Mouse (Mus musculus): Measurements from ENCODE around the gene Tshr. TPM values are rescaled to one million over a fixed set of nuclear protein-coding genes. Genes with fewer than 3 reads are reported as not detected.
"Not testable (repeated sequence)": the region's sequence is repeated elsewhere in the genome, so short reads cannot be mapped to it uniquely, and the experiment has no call there.

Gene Tshr
- total RNA-seq, 2 experiments from 2014 or later = 0.23 to 0.37 TPM

DNA sequence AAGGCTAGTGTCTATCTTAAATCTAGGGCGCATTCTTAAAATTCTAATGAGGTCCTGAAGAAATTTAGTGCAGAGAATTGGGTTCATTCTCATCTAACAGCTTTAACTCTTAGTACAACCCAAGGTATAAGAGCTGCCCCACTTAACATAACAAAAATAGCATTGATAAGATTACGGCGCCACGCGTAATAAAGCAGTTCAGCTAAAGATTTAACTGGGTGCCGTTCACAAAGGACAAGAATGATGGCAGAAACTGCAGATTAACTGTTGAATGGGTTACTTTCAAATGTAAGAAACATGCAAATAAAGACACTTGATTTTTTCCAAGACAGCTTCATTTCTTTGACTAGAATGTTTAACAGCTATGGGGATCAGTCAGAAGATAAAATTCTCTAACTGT, 199.0 kb downstream of the Tshr start:
- no peak for DNase-seq (ENCODE audit: low spot score in 2 of 2)
- intact Hi-C loops (cut with DNase I) = no loop called here

DNA sequence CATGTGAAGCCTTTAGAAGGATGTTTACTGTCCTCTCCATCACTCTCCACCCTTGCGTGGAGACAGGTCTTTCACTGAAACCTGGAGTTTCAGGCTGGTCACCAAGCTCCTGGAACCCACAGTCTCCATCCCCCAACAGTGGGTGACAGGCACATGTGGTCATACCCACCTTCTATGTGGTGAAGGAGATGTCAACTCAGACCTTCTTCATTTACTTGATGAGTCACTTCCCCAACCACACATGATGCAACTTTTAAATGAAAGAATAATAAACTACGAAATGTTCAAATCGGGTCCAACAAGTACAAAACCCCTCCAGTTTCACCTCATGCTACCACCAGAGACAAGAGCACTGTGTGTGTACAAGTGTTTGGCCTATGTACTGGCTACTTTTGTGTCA, 200.8 kb downstream of the Tshr start:
- no peak for DNase-seq (ENCODE audit: low spot score in 2 of 2)
- intact Hi-C loops (cut with DNase I) = no loop called here

DNA sequence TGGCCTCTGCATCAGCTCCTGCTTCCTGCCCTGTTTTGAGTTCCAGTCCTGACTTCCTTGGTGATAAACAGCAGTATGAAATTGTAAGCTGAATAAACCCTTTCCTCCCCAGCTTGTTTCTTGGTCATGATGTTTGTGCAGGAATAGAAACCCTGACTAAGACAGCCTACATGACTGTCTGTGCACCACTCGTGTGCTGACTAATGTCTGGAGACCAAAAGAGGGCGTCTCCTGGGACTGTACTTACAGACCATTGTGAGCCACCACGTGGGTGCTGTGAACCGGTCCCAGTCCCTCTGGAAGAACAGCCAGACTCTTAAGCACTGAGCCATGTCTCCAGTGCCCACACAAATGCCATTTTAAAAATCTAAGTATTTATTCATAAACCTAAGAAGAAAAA, 201.5 kb downstream of the Tshr start:
- intact Hi-C loops (cut with DNase I); DNase-seq (ENCODE audit: low spot score in 2 of 2): not testable (repeated sequence)

DNA sequence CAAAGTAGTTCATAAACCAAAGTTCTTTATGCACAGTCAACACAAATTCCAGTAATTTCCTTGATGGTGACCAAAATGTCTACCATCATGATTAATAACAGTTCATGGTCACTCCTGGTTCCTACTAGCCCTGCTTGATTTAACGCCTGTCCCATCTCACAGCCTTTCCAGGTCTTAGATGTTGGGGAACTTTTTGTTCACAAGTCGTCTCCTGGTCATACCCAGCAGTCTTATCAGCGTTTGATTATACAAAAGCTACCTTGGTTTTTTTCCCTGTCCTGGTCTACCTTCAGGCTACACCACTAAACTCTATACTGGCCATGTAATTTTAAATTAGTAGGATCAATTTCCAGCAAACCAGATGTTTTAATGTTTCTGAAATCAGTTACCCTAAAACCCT, 202.7 kb downstream of the Tshr start:
- no peak for DNase-seq (ENCODE audit: low spot score in 2 of 2)
- intact Hi-C loops (cut with DNase I) = no loop called here

DNA sequence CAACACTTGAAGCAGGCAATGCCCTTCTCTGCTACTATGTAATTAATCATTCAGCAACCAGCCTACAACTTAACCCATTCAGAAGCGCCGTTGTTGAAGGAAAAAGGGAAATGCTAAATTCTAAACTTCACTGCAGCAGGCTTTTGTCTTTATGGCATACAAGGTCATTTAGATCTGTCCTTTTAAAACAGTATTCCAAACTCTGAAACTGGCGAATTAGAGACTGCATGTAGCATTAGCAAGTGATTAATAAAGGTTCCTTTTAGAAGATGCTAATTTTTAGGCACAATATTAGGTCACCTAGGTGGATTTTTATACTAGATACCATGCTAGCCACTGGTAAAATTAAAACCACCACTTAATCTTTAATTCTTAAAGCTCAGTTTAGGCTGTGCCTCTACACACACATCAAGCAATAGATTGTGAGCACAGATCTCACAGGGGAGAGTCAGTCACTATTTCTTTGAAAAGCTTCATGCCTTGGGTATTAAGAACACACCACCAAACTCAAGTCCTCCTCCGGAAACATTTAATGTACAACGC, 203.2 kb downstream of the Tshr start:
- intact Hi-C loops (cut with DNase I) = no loop called here
- no peak for DNase-seq (ENCODE audit: low spot score in 2 of 2)

DNA sequence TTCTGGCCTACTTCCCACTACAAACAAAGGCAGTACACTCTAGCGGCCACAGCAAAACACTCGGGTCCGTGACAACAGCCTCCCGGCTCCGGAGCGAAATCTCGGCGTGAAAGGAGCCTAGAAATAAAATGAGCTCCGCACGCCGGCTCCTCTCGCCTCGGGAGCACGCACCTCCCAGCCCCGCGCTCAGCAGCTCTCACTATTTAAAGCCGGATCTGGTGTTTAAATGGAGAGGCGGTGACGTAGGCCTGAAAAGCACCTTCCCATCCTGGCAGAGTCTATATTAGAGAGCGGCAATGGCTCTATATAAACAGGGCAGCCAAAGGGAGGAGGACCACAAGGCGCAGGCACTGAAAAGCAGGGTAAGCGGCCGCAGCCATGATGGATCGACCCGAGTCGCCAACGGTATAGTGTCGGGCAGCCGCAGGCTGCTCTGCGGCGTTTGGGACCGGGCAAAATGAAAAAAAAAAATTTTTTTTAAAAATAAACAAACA, 203.9 kb downstream of the Tshr start:
- peak; percentile 90 to 97 for DNase-seq (ENCODE audit: low spot score in 2 of 2)
- intact Hi-C loops (cut with DNase I) = no loop called here

DNA sequence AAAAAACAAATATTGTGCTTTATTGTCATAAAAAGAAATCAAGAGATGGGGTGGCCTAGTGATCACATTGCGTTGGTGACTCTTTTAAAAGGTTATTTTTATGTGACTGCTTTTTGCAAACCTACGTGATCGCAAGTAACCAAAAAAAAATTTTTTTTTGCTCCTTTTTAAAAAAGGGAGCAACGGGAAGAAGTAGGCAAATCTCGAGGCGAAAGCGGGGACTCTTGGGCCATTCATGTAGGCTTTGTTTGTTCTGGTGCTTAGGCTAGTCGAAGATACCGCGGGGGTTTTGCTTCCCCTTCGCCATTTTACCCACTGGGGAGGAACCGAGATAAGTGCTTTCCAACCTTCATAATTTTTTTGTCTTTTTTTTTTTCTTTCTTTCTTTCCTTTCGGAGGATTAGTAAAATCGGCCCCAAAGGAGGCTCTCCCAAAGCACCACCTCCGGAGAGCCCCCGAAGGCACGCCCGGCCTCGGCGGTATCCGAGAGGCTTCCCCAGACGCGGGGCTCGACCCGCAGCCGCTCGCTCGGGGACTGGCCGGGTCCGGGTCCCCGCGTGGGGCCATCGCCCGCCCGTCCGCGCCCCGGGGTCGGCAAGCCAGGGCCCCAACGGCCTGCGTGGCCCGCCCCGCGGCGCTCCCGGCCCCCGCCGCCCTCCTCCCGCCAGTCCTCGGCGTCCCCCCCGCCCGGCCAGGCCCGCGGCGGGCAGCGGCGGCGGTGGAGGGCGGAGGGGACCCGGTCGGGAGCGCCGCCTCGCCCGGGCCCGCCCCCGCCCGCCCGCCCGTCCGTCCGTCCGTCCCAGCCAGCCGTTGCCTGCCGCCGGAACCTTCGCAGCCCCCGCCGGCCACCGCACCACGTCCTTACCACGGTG, 204.5 kb downstream of the Tshr start:
- peak; percentile 35 to 37 for DNase-seq (ENCODE audit: low spot score in 2 of 2)
- intact Hi-C loops (cut with DNase I) = no loop called here

DNA sequence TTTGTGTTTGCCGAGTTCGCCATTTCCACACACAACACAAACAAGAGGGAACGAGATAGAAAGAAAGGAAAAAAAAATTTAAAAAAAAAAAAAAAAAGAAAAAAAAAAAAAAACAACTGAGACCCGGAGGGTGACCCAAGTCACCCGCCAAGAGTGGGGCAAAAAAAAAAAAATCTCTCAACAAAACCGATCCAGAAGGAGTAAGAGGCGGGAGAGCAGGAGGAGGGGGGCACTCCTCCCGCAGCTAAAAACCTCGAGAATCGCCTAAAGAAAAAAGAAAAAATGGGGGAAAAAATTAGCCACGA, 205.1 kb downstream of the Tshr start:
- intact Hi-C loops (cut with DNase I) = no loop called here
- no peak for DNase-seq (ENCODE audit: low spot score in 2 of 2)

DNA sequence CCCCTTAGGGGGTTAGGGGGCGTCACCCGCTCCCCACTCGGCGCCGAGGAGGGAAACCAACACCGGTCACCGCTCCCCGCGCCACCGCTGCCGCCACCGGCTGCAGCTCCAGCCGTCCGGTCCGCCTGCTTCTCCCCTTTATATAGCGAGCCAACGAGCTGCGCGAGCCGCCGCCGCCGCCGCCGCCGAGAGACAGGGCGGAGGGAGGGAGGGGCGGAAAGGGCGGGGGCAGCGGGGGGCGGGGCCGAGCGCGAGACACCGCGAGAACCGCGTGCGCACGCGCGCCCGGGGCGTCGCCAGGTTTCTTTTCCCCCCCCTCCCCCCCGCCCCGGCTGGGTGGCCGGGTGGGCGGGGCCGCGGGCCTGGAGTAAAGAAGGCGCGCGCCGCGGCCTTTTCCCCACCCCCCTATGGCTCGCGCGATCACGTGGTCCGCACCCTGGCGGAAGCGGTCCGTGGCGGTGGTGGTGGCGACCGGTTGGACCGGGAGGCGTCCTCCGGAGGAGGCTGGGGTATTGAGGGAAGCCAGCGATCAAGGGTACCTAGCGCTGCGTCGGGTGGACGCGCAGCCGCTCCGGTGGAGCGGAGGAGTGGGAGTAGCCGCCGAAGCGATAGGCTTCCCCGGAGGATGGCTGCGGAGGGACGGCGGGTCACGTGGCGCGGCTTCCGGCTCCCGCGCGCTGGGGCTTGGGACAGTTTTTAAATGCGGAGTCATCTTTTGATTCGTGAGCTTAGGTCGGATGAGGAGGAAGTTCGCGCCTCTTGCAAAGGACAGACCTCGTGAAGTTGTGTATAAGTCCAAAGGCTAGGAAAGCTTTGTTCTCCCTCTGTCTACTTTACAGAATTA, 205.7 kb downstream of the Tshr start, which contains the start of gene Gtf2a1:
TSS of gene Gtf2a1 (minus strand) at position 641 of the 844 bp plus-strand sequence.
- intact Hi-C loops (cut with DNase I) = no loop called here
- DNase-seq (ENCODE audit: low spot score in 2 of 2) = peak; percentile 93

DNA sequence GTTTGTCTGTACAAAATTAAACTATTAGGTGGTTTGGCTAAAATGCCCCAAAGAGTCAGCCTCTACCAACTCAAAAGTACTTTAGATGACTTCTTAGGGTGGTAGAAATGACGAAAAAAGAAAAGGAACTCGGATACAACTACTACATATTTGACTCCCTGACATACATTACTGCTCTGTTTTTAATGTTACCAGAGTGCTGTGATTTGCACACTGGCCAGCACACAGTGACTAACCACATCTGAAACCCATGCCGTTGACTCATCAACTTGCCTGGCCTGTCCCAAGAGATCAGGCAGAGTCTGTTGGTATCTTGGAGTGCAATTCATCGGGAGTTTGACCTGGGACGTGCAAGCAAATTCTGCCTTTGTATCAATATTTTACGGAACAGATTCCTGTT, 206.4 kb downstream of the Tshr start:
- intact Hi-C loops (cut with DNase I) = no loop called here
- DNase-seq (ENCODE audit: low spot score in 2 of 2) = no peak

DNA sequence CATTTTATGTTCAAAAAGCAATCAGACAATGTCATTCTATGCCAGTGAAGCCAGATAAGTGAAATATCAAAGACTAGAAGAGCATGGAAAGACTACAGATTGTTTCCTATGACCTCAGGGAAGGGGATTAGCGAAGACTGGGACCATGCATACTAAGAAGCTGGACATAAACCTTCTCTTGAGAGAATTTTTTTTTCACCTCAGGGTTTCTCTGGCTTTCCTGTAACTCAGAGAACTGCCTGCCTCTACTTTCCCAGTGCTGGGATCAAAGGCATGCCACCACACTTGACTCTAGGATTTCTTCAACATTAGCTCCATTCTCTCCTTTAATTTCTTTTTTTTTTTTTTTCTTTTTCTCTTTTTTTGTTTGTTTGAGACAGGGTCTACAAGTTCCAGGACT, 206.8 kb downstream of the Tshr start:
- intact Hi-C loops (cut with DNase I) = no loop called here
- DNase-seq (ENCODE audit: low spot score in 2 of 2) = no peak

DNA sequence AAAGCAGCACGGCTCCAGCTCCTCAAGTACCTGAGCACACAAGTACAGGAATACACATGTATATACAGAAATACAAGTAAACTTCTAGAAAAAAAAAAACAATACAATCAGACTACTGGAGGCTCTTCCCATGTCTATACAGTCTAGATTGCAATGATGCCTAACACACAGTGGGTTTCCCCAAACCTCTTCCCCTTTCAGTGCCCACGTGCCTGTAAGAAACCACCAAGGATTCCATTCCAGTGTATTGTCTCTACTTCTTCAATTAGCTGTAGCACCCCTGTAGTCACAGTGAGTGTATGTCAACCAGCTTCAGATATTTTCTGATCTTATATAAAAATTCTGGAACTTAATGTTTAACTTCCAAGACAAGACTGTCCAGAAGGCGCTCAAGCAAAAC, 207.8 kb downstream of the Tshr start:
- intact Hi-C loops (cut with DNase I) = no loop called here
- no peak for DNase-seq (ENCODE audit: low spot score in 2 of 2)

Other genes starting within 250 kb of the Tshr start
- 10 to 100 TPM in 1 of 2 experiments, 1 to 10 TPM in 1; 9.0 to 11.4 TPM for gene Cep128, start 154 bp upstream of the Tshr start, total RNA-seq (2021)
- gene Gtf2a1, start 205.9 kb downstream of the Tshr start, total RNA-seq (2021) = 10 to 100 TPM; 51.5 to 51.8 TPM